Mouse (Mus musculus): ENCODE measurements around the gene Cpxm2.

Gene Cpxm2

DNA sequence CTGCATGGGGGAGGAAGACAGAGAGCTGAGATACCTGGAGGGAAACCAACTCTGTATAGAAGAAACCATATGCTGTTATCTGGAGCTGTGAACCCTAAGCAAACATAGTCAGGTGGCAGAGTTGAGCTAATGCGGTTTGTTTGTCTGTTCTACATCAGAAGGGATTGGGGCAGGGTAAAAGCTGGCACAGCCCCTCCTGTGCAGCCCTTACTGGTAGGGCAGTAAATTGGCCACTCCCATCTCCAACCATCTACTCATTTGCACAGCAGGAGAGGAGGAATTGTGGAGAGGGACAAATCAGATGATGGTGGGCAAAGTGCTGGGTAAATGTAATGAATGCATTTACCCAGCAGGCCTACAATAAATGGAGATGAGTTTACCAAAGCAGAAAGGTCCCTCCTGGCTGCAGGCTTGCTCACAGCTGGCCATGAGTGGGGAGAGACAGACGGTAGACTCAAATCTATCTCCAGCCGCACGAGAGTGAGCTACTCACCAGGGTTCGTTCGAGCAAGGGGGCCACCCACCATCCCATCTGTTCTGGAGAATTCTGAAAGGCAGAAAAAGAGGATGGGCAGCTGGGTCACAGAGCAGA, 122.5 kb downstream of the Cpxm2 start:
- intact Hi-C loops (cut with DNase I), result no loop called here

DNA sequence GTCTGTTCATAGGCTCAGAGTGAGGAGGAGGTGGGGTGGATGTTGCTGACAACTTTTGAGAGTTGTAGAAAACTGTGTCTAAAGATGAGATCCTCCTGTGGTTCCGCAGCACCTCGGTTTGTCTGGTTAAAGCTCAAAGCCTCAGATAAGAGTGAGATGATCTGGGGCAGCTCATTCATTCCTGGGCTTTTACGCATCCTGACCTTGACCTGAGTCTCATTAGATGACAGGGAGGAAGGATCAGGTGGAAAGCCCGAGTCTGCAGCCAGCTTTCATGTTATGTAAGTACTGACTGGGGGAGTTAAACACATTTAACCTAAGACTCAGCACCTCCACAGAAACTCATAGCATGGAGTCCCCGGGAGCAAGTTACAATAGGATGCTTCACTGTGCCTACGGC, 127.9 kb downstream of the Cpxm2 start:
- intact Hi-C loops (cut with DNase I), result no loop called here

DNA sequence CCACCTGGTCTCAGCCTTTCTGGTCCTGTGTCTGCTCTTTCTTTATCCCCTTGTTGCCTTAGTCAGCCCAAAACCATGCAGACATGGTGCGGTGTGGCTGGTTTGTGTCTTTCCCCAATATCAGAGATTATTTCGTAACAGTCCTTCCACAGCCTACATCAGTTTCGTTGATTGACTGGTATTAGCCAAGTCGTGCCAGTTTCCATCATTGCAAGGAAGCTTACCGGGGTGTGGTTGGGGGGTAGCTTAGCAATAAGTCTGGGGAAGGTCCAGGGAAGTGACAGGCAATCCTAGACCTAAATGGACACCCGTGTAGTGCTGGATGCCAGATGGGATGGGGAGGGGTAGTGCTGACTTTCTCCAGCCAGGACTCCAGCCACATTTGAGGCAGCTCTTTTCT, 128.9 kb downstream of the Cpxm2 start:
- intact Hi-C loops (cut with DNase I), result no loop called here

DNA sequence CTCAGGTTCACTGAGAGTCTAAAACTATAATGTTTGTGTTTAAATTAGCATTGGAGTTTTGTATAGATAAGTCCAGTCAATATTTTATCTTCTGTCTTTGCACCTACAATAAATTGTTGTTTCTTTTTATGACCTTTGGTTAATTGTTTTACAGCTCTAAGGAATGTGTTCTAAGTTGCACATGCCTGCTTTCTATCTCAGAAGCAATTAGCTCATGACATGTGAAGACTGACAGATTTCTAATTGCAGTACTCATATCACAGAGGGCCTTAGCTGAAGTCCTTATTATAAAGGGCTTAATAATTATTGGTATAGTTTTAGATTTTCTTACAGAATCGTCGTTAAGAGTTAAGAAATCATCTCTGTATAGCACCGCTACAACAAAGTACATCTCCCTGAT, 138.6 kb downstream of the Cpxm2 start:
- intact Hi-C loops (cut with DNase I), result no loop called here

DNA sequence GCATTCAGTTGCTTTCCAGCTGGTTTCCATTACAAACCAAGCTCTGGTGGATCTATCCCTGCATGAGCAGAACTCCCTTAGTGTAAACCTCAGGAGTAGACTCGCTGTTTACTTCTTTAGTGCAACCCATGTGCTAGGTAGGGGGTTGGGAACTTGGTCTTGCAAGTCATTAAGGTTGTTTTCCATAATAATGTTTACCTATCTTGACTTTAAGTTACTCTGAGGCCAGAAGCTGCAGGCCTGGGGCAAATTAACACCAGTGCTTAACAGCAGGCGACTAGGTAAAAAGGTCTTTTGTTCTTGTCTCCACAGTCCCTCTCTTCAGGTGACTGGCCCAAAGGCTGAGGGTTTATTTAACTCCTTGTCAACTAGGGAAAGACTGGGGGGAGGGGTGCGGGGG, 139.3 kb downstream of the Cpxm2 start:
- intact Hi-C loops (cut with DNase I), result no loop called here

DNA sequence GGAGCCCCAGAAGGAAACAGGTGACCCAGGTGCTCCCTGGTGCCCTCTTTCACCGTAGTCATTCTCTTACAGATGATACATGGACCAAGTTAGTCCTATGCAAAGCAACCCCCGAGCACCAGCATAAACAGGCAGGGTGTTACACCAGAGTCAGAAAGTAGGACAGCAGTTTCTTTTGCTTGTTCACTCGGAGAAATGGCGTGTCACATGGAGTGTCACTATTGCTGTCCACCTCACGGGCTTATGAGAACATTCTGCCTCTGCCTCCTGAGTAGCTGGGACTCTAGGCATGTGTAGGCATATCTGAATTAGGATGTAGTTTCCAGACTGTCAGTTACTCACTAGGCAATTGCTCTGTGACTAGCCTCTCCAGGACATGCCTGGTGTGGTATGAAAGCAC, 140.6 kb downstream of the Cpxm2 start:
- intact Hi-C loops (cut with DNase I), result no loop called here

DNA sequence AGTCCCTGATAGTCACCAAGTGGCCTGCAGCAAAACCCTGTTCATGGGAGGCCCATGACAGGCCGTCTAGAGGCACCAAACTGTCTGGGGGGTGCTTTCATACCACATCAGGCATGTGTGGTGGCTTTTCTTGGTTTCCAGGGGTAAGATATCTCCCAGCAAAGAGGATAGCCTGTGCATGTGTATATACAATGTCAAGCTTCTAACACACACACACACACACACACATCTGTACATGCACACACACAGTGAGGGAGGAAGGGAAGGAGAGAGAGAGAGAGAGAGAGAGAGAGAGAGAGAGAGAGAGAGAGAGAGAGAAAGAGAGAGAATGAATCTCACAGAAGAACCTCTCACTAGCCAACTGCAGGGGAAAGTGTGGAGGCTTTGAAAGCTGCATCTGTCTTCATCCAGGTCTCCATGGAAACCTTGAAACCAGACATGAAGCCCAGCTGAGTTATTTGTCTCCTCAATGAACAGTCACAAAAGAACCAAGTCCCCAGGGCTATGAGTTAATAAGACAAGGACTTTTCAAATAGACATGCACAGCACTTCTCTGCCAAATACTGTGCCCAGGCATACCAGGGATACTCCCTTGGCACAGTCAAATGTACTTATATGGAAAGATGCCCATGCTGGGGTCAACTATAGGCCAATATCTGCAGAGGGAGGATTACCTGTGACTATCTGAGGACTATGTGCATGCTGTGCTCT, 141.4 kb downstream of the Cpxm2 start:
- intact Hi-C loops (cut with DNase I), result no loop called here

DNA sequence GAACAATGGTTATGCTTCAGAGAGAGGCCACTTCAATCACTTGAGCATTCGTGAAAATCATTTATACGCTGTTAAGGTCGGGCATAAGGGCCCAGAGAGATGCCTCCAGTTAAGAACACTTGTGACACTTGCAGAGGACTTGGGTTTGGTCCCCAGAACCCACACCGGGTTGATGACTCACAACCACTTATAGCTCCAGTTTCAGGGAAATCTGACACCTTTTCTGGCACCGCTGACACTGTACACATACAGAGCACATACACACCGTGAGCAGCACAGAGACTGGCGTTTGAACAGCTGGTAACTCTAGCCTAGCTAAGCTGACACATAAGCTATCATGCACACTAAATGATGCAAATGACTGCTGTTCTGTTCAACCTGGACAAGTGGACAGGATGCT, 145.5 kb downstream of the Cpxm2 start:
- intact Hi-C loops (cut with DNase I), result no loop called here

DNA sequence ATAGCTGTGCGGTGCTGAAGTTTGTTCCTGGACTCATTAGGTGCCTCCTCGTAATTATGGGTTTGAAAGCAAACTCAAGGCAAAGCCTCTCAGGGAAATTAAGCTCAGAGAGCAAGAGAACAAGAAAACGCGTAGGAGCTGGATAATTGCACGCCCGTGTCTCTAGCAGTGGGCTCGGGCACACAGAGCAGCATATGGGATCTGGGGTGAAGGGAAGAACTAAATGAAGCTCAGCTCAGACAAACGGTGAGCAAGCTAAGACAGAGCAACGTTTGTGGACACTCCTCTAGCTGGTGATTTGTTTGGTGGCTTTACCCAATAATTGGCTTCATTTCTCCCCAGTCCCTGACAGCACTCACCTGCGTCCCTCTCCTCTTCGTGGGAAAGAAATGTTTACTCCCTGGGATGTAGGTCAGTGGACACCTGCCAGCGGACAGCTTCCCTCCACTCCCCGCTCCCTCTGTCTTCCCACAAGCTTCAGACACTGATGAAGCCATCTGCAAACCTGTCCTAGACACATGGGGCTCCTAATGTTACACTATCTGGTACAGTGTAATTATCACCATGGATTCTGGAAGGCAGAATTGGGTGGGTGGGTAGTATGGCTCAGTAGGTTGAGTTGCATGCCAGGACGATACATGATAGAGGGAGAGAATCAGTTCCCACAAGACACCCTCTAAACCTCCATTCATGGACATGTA, 148.4 kb downstream of the Cpxm2 start:
- intact Hi-C loops (cut with DNase I), result no loop called here

DNA sequence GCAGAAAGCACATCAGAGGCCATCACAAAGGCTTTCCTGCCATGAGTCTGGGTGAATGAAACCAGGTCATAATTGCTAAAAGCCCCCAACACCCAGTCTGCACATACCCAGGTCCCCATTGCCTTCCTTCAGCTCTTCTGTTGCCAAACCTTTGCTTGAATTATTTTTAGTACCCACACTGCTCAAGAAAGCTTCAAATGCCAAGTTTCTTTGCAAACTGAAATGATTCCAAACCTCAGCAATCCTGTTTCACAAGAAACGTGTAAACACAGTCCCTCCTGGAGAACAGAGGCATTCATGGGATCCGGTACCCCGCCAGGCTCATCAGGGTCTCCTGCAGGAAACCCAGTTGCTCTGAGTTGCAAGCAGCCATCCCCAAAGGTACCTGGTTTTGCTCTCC, 161.7 kb downstream of the Cpxm2 start:
- intact Hi-C loops (cut with DNase I), result no loop called here

DNA sequence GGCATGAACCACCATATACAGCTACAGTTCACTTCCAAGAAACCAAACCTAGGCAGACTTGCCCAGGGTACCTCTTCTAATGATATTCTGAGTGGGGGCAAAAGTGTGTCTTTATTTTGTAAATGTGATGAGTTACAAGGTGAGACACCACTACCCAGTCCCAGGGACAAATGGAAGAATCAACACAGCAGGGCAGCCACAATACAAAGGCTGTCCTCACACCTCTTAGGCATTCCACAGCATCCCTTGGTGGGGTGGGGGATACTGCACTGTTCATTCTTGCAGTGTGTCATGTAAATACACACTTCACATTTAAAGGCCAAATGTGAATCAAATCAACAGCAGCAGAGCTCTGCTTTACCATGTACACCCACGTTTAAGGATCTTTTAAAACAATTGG, 162.3 kb downstream of the Cpxm2 start:
- intact Hi-C loops (cut with DNase I), result no loop called here

DNA sequence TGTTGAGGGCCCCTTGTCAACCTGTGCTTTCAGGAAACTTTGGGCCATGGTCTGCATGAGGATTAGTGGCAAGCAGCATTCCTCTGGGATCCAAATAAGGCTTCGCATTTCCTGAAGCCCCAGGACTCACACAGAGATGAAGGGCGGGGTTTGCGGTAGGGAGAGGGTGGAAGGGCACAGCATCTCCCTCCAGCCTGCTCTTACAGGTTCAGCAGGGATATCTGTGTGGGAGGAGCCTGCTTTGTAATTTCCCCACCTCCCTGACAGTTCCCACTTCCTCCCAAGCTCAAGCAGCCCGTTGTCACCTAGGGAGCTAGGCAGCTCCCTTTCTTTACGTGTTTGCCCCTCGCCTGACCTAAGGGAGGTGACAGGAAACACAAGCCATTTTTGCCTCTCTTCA, 165.5 kb downstream of the Cpxm2 start:
- intact Hi-C loops (cut with DNase I), result no loop called here

Measured in adrenal gland (tissue).